Mouse (Mus musculus): ENCODE data around the gene Ankrd53. TPM values are rescaled to one million over a fixed set of nuclear protein-coding genes. Genes with fewer than 3 reads are reported as not detected.

Ankrd53 gene
- total and polyA plus RNA-seq, 3 experiments = not detected

- H3K36me3 ChIP-seq (replicated peaks) = no peaks in the 10 kb centered on the region
- no peak for TF ChIP-seq TAL1 (conservative IDR thresholded peaks at IDR 0.05; ENCODE audit: low read depth, low read length)
- TF ChIP-seq POLR2AphosphoS5 (IDR thresholded peaks at IDR 0.05; ENCODE audit: insufficient replicate concordance, low read depth, low read length) = no peak
- no peak for TF ChIP-seq CTCF (IDR thresholded peaks at IDR 0.05; ENCODE audit: low read depth, low read length)
- no peak for TF ChIP-seq GATA1 (IDR thresholded peaks at IDR 0.05; ENCODE audit: borderline replicate concordance, low read length)
- no peak for TF ChIP-seq GATA2 (IDR thresholded peaks at IDR 0.05; ENCODE audit: borderline replicate concordance, low read depth, low read length)
- H3K4me3 ChIP-seq (ENCODE audit: low read depth, low read length) = no peak overlapping the region
- no peak for ATAC-seq (ENCODE audit: extremely low read depth, insufficient number of reproducible peaks, low FRiP score, poor library complexity, severe bottlenecking)
- H3K9me3 ChIP-seq (replicated peaks) = no peaks in the 10 kb centered on the region
- no peaks in the 10 kb centered on the region for H3K4me1 ChIP-seq (ENCODE audit: insufficient read depth, low read depth, low read length)
- DNase-seq (ENCODE audit: low spot score) = no peak
- H3K27me3 ChIP-seq (ENCODE audit: insufficient read depth, low read length) = peaks cover 6% of the 10 kb centered on the region; the same call in 1 of the 2 replicates
Observed at GRCm38 (mm10) chr6:83722526-83722925, 39.9 kb upstream of the Ankrd53 start.

- Histone ChIP-seq H3K36me3 (replicated peaks) (no peaks in the 10 kb centered on the region), H3K9me3 (replicated peaks) (no peaks in the 10 kb centered on the region), H3K4me3 (ENCODE audit: low read depth, low read length) (no peak overlapping the region), H3K27me3 (ENCODE audit: insufficient read depth, low read length) (peaks cover 3% of the 10 kb centered on the region; the same call in 1 of the 2 replicates), H3K4me1 (ENCODE audit: insufficient read depth, low read depth, low read length) (0 out of 2 replicates have a peak, but pooled peaks cover 2% of the 10 kb centered on the region)
- DNase-seq (ENCODE audit: low spot score) = no peak
- TF ChIP-seq POLR2AphosphoS5 (IDR thresholded peaks at IDR 0.05; ENCODE audit: insufficient replicate concordance, low read depth, low read length) (no peak), GATA1 (IDR thresholded peaks at IDR 0.05; ENCODE audit: borderline replicate concordance, low read length) (no peak), TAL1 (conservative IDR thresholded peaks at IDR 0.05; ENCODE audit: low read depth, low read length) (no peak), CTCF (IDR thresholded peaks at IDR 0.05; ENCODE audit: low read depth, low read length) (no peak), GATA2 (IDR thresholded peaks at IDR 0.05; ENCODE audit: borderline replicate concordance, low read depth, low read length) (no peak)
- ATAC-seq (ENCODE audit: extremely low read depth, insufficient number of reproducible peaks, low FRiP score, poor library complexity, severe bottlenecking) = no peak
Observed at GRCm38 (mm10) chr6:83727178-83727577, 35.3 kb upstream of the Ankrd53 start.

GRCm38 (mm10) chr6:83728488-83728887 is 34.0 kb upstream of the Ankrd53 start:
- H3K4me3 ChIP-seq (ENCODE audit: low read depth, low read length) = no peak overlapping the region
- ATAC-seq (ENCODE audit: extremely low read depth, insufficient number of reproducible peaks, low FRiP score, poor library complexity, severe bottlenecking) (no peak), DNase-seq (ENCODE audit: low spot score) (no peak)
- H3K4me1 ChIP-seq (ENCODE audit: insufficient read depth, low read depth, low read length) = 0 out of 2 replicates have a peak, but pooled peaks cover 2% of the 10 kb centered on the region
- TF ChIP-seq CTCF (IDR thresholded peaks at IDR 0.05; ENCODE audit: low read depth, low read length) = peak; percentile 58
- no peak for TF ChIP-seq POLR2AphosphoS5 (IDR thresholded peaks at IDR 0.05; ENCODE audit: insufficient replicate concordance, low read depth, low read length)
- H3K27me3 ChIP-seq (ENCODE audit: insufficient read depth, low read length) = peaks cover 9% of the 10 kb centered on the region
- H3K9me3 ChIP-seq (replicated peaks) = no peaks in the 10 kb centered on the region
- no peaks in the 10 kb centered on the region for H3K36me3 ChIP-seq (replicated peaks)

GRCm38 (mm10) chr6:83729350-83729970 is 33.0 kb upstream of the Ankrd53 start:
- Histone ChIP-seq H3K4me3 (ENCODE audit: low read depth, low read length) (no peak overlapping the region), H3K36me3 (replicated peaks) (no peaks in the 10 kb centered on the region), H3K4me1 (ENCODE audit: insufficient read depth, low read depth, low read length) (0 out of 2 replicates have a peak, but pooled peaks cover 2% of the 10 kb centered on the region), H3K9me3 (replicated peaks) (no peaks in the 10 kb centered on the region), H3K27me3 (ENCODE audit: insufficient read depth, low read length) (peaks cover 12% of the 10 kb centered on the region)
- DNase-seq (ENCODE audit: low spot score) (no peak), ATAC-seq (ENCODE audit: extremely low read depth, insufficient number of reproducible peaks, low FRiP score, poor library complexity, severe bottlenecking) (no peak)
- TF ChIP-seq CTCF (IDR thresholded peaks at IDR 0.05; ENCODE audit: low read depth, low read length) (no peak), TAL1 (conservative IDR thresholded peaks at IDR 0.05; ENCODE audit: low read depth, low read length) (no peak), GATA1 (IDR thresholded peaks at IDR 0.05; ENCODE audit: borderline replicate concordance, low read length) (no peak), POLR2AphosphoS5 (IDR thresholded peaks at IDR 0.05; ENCODE audit: insufficient replicate concordance, low read depth, low read length) (no peak), GATA2 (IDR thresholded peaks at IDR 0.05; ENCODE audit: borderline replicate concordance, low read depth, low read length) (no peak)

GRCm38 (mm10) chr6:83731128-83731527 is 31.3 kb upstream of the Ankrd53 start:
- no peak for TF ChIP-seq GATA2 (IDR thresholded peaks at IDR 0.05; ENCODE audit: borderline replicate concordance, low read depth, low read length)
- TF ChIP-seq CTCF (IDR thresholded peaks at IDR 0.05; ENCODE audit: low read depth, low read length) = peak; percentile 69
- DNase-seq (ENCODE audit: low spot score) (peak; percentile 28), ATAC-seq (ENCODE audit: extremely low read depth, insufficient number of reproducible peaks, low FRiP score, poor library complexity, severe bottlenecking) (no peak)
- Histone ChIP-seq H3K36me3 (replicated peaks) (no peaks in the 10 kb centered on the region), H3K4me1 (ENCODE audit: insufficient read depth, low read depth, low read length) (0 out of 2 replicates have a peak, but pooled peaks cover 2% of the 10 kb centered on the region), H3K9me3 (replicated peaks) (no peaks in the 10 kb centered on the region), H3K27me3 (ENCODE audit: insufficient read depth, low read length) (peaks cover 14% of the 10 kb centered on the region), H3K4me3 (ENCODE audit: low read depth, low read length) (no peak overlapping the region)

- no peak for TF ChIP-seq POLR2AphosphoS5 (IDR thresholded peaks at IDR 0.05; ENCODE audit: insufficient replicate concordance, low read depth, low read length)
- no peak for TF ChIP-seq TAL1 (conservative IDR thresholded peaks at IDR 0.05; ENCODE audit: low read depth, low read length)
- TF ChIP-seq CTCF (IDR thresholded peaks at IDR 0.05; ENCODE audit: low read depth, low read length) = no peak
- TF ChIP-seq GATA2 (IDR thresholded peaks at IDR 0.05; ENCODE audit: borderline replicate concordance, low read depth, low read length) = no peak
- TF ChIP-seq GATA1 (IDR thresholded peaks at IDR 0.05; ENCODE audit: borderline replicate concordance, low read length) = no peak
- no peak for DNase-seq (ENCODE audit: low spot score)
- Histone ChIP-seq H3K9me3 (replicated peaks) (no peaks in the 10 kb centered on the region), H3K4me3 (ENCODE audit: low read depth, low read length) (no peak overlapping the region), H3K36me3 (replicated peaks) (no peaks in the 10 kb centered on the region), H3K4me1 (ENCODE audit: insufficient read depth, low read depth, low read length) (no peaks in the 10 kb centered on the region), H3K27me3 (ENCODE audit: insufficient read depth, low read length) (peaks cover 14% of the 10 kb centered on the region)
- ATAC-seq (ENCODE audit: extremely low read depth, insufficient number of reproducible peaks, low FRiP score, poor library complexity, severe bottlenecking) = no peak
Observed at GRCm38 (mm10) chr6:83737311-83737710, 25.1 kb upstream of the Ankrd53 start.
